Mouse (Mus musculus): ENCODE measurements around the gene Rps6kb2. TPM values are rescaled to one million over a fixed set of nuclear protein-coding genes. Genes with fewer than 3 reads are reported as not detected.

Gene Rps6kb2
- polyA plus RNA-seq, 1 experiment = 97.8 TPM

GRCm38 (mm10) chr19:4203148-4203547 is 40.0 kb upstream of the Rps6kb2 start:
- no peak for TF ChIP-seq POLR2A (IDR thresholded peaks at IDR 0.05; ENCODE audit: control insufficient read depth, extremely low read depth, insufficient read depth, low read length, poor library complexity)
- no peak for TF ChIP-seq CTCF (IDR thresholded peaks at IDR 0.05; ENCODE audit: borderline replicate concordance, control insufficient read depth, extremely low read depth, insufficient read depth, low read length, poor library complexity)
- no peak for DNase-seq
- Histone ChIP-seq H3K27me3 (ENCODE audit: control insufficient read depth, insufficient read depth, low read length) (no peaks in the 10 kb centered on the region), H3K36me3 (ENCODE audit: control insufficient read depth, insufficient read depth, low read length) (0 out of 2 replicates have a peak, but pooled peaks cover 3% of the 10 kb centered on the region), H3K4me3 (ENCODE audit: control insufficient read depth, insufficient read depth, low read length) (no peak overlapping the region), H3K4me1 (replicated peaks; ENCODE audit: control insufficient read depth, insufficient read depth, low read length) (peaks cover 40% of the 10 kb centered on the region), H3K27ac (ENCODE audit: control insufficient read depth, insufficient read depth, low read length) (peak overlapping the region; percentile 94)
- WGBS = 17% methylated on average over 3 of the region's 3 CpGs

- Histone ChIP-seq H3K27ac (ENCODE audit: control insufficient read depth, insufficient read depth, low read length) (peak overlapping the region; percentile 94), H3K36me3 (ENCODE audit: control insufficient read depth, insufficient read depth, low read length) (0 out of 2 replicates have a peak, but pooled peaks cover 3% of the 10 kb centered on the region), H3K4me1 (replicated peaks; ENCODE audit: control insufficient read depth, insufficient read depth, low read length) (peaks cover 41% of the 10 kb centered on the region), H3K27me3 (ENCODE audit: control insufficient read depth, insufficient read depth, low read length) (no peaks in the 10 kb centered on the region), H3K4me3 (ENCODE audit: control insufficient read depth, insufficient read depth, low read length) (peak overlapping the region; percentile 91)
- DNase-seq = no peak
- TF ChIP-seq CTCF (IDR thresholded peaks at IDR 0.05; ENCODE audit: borderline replicate concordance, control insufficient read depth, extremely low read depth, insufficient read depth, low read length, poor library complexity) (no peak), POLR2A (IDR thresholded peaks at IDR 0.05; ENCODE audit: control insufficient read depth, extremely low read depth, insufficient read depth, low read length, poor library complexity) (no peak)
- WGBS = 75% methylated on average over 7 of the region's 7 CpGs
These were observed 39.0 kb upstream of the Rps6kb2 start for GRCm38 (mm10) chr19:4202149-4202548.

GRCm38 (mm10) chr19:4201291-4201909 is 38.2 kb upstream of the Rps6kb2 start, which contains the start of gene Rad9a:
Gene Rad9a (minus strand): TSS chr19:4201662.
- TF ChIP-seq CTCF (IDR thresholded peaks at IDR 0.05; ENCODE audit: borderline replicate concordance, control insufficient read depth, extremely low read depth, insufficient read depth, low read length, poor library complexity) (no peak), POLR2A (IDR thresholded peaks at IDR 0.05; ENCODE audit: control insufficient read depth, extremely low read depth, insufficient read depth, low read length, poor library complexity) (peak; percentile 62)
- Histone ChIP-seq H3K27ac (ENCODE audit: control insufficient read depth, insufficient read depth, low read length) (peak within 1 kb of the TSS; percentile 94), H3K36me3 (ENCODE audit: control insufficient read depth, insufficient read depth, low read length) (peaks cover 7% of the 10 kb centered on the region; the same call in 1 of the 2 replicates), H3K4me1 (replicated peaks; ENCODE audit: control insufficient read depth, insufficient read depth, low read length) (peaks cover 48% of the 10 kb centered on the region), H3K27me3 (ENCODE audit: control insufficient read depth, insufficient read depth, low read length) (no peaks in the 10 kb centered on the region), H3K4me3 (ENCODE audit: control insufficient read depth, insufficient read depth, low read length) (peak within 1 kb of the TSS; percentile 91)
- under 1% methylated on average over 34 of the region's 34 CpGs for WGBS
- peak; percentile 96 for DNase-seq

- H3K27me3 ChIP-seq (ENCODE audit: control insufficient read depth, insufficient read depth, low read length) = no peaks in the 10 kb centered on the region
- 88% methylated on average over 3 of the region's 3 CpGs for WGBS
- no peak overlapping the region for H3K27ac ChIP-seq (ENCODE audit: control insufficient read depth, insufficient read depth, low read length)
- TF ChIP-seq POLR2A (IDR thresholded peaks at IDR 0.05; ENCODE audit: control insufficient read depth, extremely low read depth, insufficient read depth, low read length, poor library complexity) = no peak
- no peak for TF ChIP-seq CTCF (IDR thresholded peaks at IDR 0.05; ENCODE audit: borderline replicate concordance, control insufficient read depth, extremely low read depth, insufficient read depth, low read length, poor library complexity)
- H3K4me1 ChIP-seq (replicated peaks; ENCODE audit: control insufficient read depth, insufficient read depth, low read length) = peaks cover 50% of the 10 kb centered on the region
- peaks cover 36% of the 10 kb centered on the region for H3K36me3 ChIP-seq (ENCODE audit: control insufficient read depth, insufficient read depth, low read length)
- H3K4me3 ChIP-seq (ENCODE audit: control insufficient read depth, insufficient read depth, low read length) = no peak overlapping the region
- no peak for DNase-seq
These were observed 34.0 kb upstream of the Rps6kb2 start for GRCm38 (mm10) chr19:4197180-4197579.

- H3K27me3 ChIP-seq (ENCODE audit: control insufficient read depth, insufficient read depth, low read length) = no peaks in the 10 kb centered on the region
- DNase-seq = no peak
- no peak overlapping the region for H3K4me3 ChIP-seq (ENCODE audit: control insufficient read depth, insufficient read depth, low read length)
- H3K36me3 ChIP-seq (ENCODE audit: control insufficient read depth, insufficient read depth, low read length) = peaks cover 36% of the 10 kb centered on the region
- peak overlapping the region; percentile 27; the same call in 1 of the 2 replicates for H3K27ac ChIP-seq (ENCODE audit: control insufficient read depth, insufficient read depth, low read length)
- H3K4me1 ChIP-seq (replicated peaks; ENCODE audit: control insufficient read depth, insufficient read depth, low read length) = peaks cover 45% of the 10 kb centered on the region
- 13% methylated on average over 5 of the region's 5 CpGs for WGBS
- no peak for TF ChIP-seq POLR2A (IDR thresholded peaks at IDR 0.05; ENCODE audit: control insufficient read depth, extremely low read depth, insufficient read depth, low read length, poor library complexity)
- no peak for TF ChIP-seq CTCF (IDR thresholded peaks at IDR 0.05; ENCODE audit: borderline replicate concordance, control insufficient read depth, extremely low read depth, insufficient read depth, low read length, poor library complexity)
These were observed 33.4 kb upstream of the Rps6kb2 start for GRCm38 (mm10) chr19:4196548-4196947.

- no peak for DNase-seq
- H3K27ac ChIP-seq (ENCODE audit: control insufficient read depth, insufficient read depth, low read length) = no peak overlapping the region
- no peak for TF ChIP-seq POLR2A (IDR thresholded peaks at IDR 0.05; ENCODE audit: control insufficient read depth, extremely low read depth, insufficient read depth, low read length, poor library complexity)
- no peak for TF ChIP-seq CTCF (IDR thresholded peaks at IDR 0.05; ENCODE audit: borderline replicate concordance, control insufficient read depth, extremely low read depth, insufficient read depth, low read length, poor library complexity)
- peaks cover 36% of the 10 kb centered on the region for H3K36me3 ChIP-seq (ENCODE audit: control insufficient read depth, insufficient read depth, low read length)
- no peaks in the 10 kb centered on the region for H3K27me3 ChIP-seq (ENCODE audit: control insufficient read depth, insufficient read depth, low read length)
- H3K4me1 ChIP-seq (replicated peaks; ENCODE audit: control insufficient read depth, insufficient read depth, low read length) = peaks cover 43% of the 10 kb centered on the region
- H3K4me3 ChIP-seq (ENCODE audit: control insufficient read depth, insufficient read depth, low read length) = no peak overlapping the region
- 44% methylated on average over 2 of the region's 2 CpGs for WGBS
These were observed 32.9 kb upstream of the Rps6kb2 start for GRCm38 (mm10) chr19:4196048-4196447.

Measured in thymus, adult 2 months (tissue).